Mouse (Mus musculus) heart, embryonic 15.5 days (tissue): ENCODE measurements around the gene Xxylt1. TPM values are rescaled to one million over a fixed set of nuclear protein-coding genes. Genes with fewer than 3 reads are reported as not detected.

Experiments used
- ATAC-seq: fragments of 200-750 bp; cut with Nextera tagmentation; replicated peaks from 2 replicates; pipeline ENCODE4 v1.8.0; 2017; ENCODE audit warnings: low read depth, moderate TSS enrichment; ENCODE audit not compliant: insufficient number of reproducible peaks, insufficient read depth, low FRiP score
- H3K27ac ChIP-seq: fragments of 300-500 bp; sonication (generic); 2 replicates; pipeline ENCODE4 v1.5.1; 2015; ENCODE audit warnings: mild to moderate bottlenecking, inconsistent platforms
- H3K27me3 ChIP-seq: fragments of 300-500 bp; sonication (generic); 2 replicates; pipeline ENCODE4 v1.6.1; 2015; ENCODE audit warnings: inconsistent platforms
- H3K36me3 ChIP-seq: fragments of 300-500 bp; sonication (generic); 2 replicates; pipeline ENCODE4 v1.6.1; 2015; ENCODE audit warnings: mild to moderate bottlenecking, inconsistent platforms
- H3K4me1 ChIP-seq: fragments of 300-500 bp; sonication (generic); replicated peaks from 2 replicates; pipeline ENCODE4 v1.6.1; 2015; ENCODE audit warnings: inconsistent platforms
- H3K4me2 ChIP-seq: fragments of 300-500 bp; sonication (generic); 2 replicates; pipeline ENCODE4 v1.6.1; 2015; ENCODE audit warnings: inconsistent platforms, mild to moderate bottlenecking, moderate library complexity
- H3K4me3 ChIP-seq: fragments of 300-500 bp; sonication (generic); 2 replicates; pipeline ENCODE4 v1.5.1; 2015; ENCODE audit warnings: mild to moderate bottlenecking, inconsistent platforms
- H3K9ac ChIP-seq: fragments of 300-500 bp; sonication (generic); 2 replicates; pipeline ENCODE4 v1.6.1; 2015; ENCODE audit warnings: mild to moderate bottlenecking, inconsistent platforms
- H3K9me3 ChIP-seq: fragments of 300-500 bp; sonication (generic); replicated peaks from 2 replicates; pipeline ENCODE4 v1.6.1; 2016; ENCODE audit warnings: inconsistent platforms
- WGBS: fragments of 180-500 bp; shearing (Covaris S2); methylation state at CpG from one replicate; pipeline ENCODE4 v1.1.7; 2015; ENCODE audit warnings: mixed read lengths; 5-methylcytosine and 5-hydroxymethylcytosine counted together
- polyA plus RNA-seq: library from polyadenylated mRNA; unstranded; fragments of >200 nt; fragmentation: Nextera tagmentation; extraction: Ambion mirVana; gene quantifications from 2 replicates; pipeline ENCODE4 v1.2.1, GENCODE M21; 2015

Gene Xxylt1
- polyA plus RNA-seq, 1 experiment from 2014 or later = 6.8 TPM

- ATAC-seq = no peak
These were observed 125.1 kb downstream of the Xxylt1 start for GRCm38 (mm10) chr16:30956141-30956540.

DNA sequence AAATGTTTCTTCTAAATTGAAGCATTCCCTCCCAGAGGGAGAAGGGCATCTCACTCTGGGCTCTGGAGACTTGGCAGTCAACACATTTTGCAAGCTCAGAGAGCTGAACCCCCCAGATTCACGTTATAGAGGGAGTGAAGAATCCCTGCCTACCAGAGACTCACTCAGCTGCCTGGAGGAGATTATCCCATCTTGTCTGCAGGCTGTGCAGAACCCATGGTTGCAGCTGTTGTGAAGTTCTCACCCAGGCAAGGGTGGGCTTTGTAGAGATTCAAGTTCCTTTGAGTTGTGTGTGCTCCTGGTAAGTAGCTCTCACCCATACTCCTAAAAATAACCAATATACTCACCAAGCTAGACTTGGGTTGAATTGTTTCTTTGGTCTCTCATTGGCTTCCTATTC is 132.6 kb downstream of the Xxylt1 start:
- 52% methylated on average over 1 of the region's 1 CpGs for WGBS
- H3K27me3 ChIP-seq = no peaks in the 10 kb centered on the region
- no peak for ATAC-seq
- no peak overlapping the region for H3K4me2 ChIP-seq
- H3K27ac ChIP-seq = no peak overlapping the region
- H3K9me3 ChIP-seq = no peaks in the 10 kb centered on the region
- peaks cover 3% of the 10 kb centered on the region; the same call in 1 of the 2 replicates for H3K4me1 ChIP-seq
- no peak overlapping the region for H3K4me3 ChIP-seq
- H3K36me3 ChIP-seq = no peaks in the 10 kb centered on the region
- no peak overlapping the region for H3K9ac ChIP-seq

More at GRCm38 (mm10) chr16:30956141-30956540, 125.1 kb downstream of the Xxylt1 start:
- Histone ChIP-seq H3K9ac (no peak overlapping the region), H3K9me3 (no peaks in the 10 kb centered on the region), H3K4me3 (no peak overlapping the region), H3K36me3 (no peaks in the 10 kb centered on the region), H3K4me1 (no peaks in the 10 kb centered on the region), H3K27me3 (no peaks in the 10 kb centered on the region), H3K4me2 (no peak overlapping the region), H3K27ac (no peak overlapping the region)
- WGBS = 89% methylated on average over 8 of the region's 8 CpGs

GRCm38 (mm10) chr16:30948216-30948615 is 133.0 kb downstream of the Xxylt1 start:
- 79% methylated on average over 4 of the region's 4 CpGs for WGBS
- Histone ChIP-seq H3K9ac (no peak overlapping the region), H3K27me3 (no peaks in the 10 kb centered on the region), H3K9me3 (no peaks in the 10 kb centered on the region), H3K4me3 (no peak overlapping the region), H3K36me3 (no peaks in the 10 kb centered on the region), H3K4me2 (no peak overlapping the region), H3K4me1 (peaks cover 3% of the 10 kb centered on the region; the same call in 1 of the 2 replicates), H3K27ac (no peak overlapping the region)
- no peak for ATAC-seq

- Histone ChIP-seq H3K9me3 (no peaks in the 10 kb centered on the region), H3K4me1 (peaks cover 6% of the 10 kb centered on the region; the same call in 1 of the 2 replicates), H3K27ac (0 out of 2 replicates have a peak overlapping the region, but pooled peaks have one; percentile 10), H3K9ac (no peak overlapping the region), H3K4me3 (no peak overlapping the region), H3K4me2 (no peak overlapping the region), H3K27me3 (no peaks in the 10 kb centered on the region), H3K36me3 (no peaks in the 10 kb centered on the region)
- no peak for ATAC-seq
- WGBS = 57% methylated on average over 8 of the region's 8 CpGs
These were observed 136.3 kb downstream of the Xxylt1 start for GRCm38 (mm10) chr16:30944886-30945285.

GRCm38 (mm10) chr16:30943919-30944318 is 137.3 kb downstream of the Xxylt1 start:
- WGBS = 71% methylated on average over 4 of the region's 4 CpGs
- no peak overlapping the region for H3K27ac ChIP-seq
- peaks cover 6% of the 10 kb centered on the region; the same call in 1 of the 2 replicates for H3K4me1 ChIP-seq
- H3K36me3 ChIP-seq = no peaks in the 10 kb centered on the region
- H3K4me2 ChIP-seq = no peak overlapping the region
- no peak overlapping the region for H3K4me3 ChIP-seq
- no peaks in the 10 kb centered on the region for H3K9me3 ChIP-seq
- no peaks in the 10 kb centered on the region for H3K27me3 ChIP-seq
- no peak for ATAC-seq
- no peak overlapping the region for H3K9ac ChIP-seq

DNA sequence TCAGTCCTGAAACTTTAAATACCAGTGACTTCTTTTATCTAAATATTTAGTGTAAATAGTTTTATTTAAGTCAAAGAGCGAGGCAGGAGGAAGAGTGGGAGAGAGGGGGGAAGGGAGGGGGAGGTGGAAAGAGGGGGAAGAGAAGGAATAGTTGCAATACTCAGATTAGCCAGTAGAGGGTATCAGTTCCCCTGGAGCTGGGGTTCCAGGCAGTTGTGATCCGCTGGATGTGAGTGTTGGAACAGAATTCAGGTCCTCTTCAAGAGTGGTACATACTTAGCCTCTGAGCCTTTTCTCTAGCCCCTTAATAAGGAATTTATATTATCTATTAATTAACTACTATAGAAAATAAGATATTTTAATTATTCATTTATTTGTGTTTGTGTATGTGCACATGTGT is 140.5 kb downstream of the Xxylt1 start:
- no peak for ATAC-seq
- Histone ChIP-seq H3K9ac (no peak overlapping the region), H3K4me1 (peaks cover 6% of the 10 kb centered on the region; the same call in 1 of the 2 replicates), H3K36me3 (no peaks in the 10 kb centered on the region), H3K4me2 (no peak overlapping the region), H3K27me3 (no peaks in the 10 kb centered on the region), H3K9me3 (no peaks in the 10 kb centered on the region), H3K27ac (no peak overlapping the region), H3K4me3 (no peak overlapping the region)
- 85% methylated on average over 2 of the region's 2 CpGs for WGBS

DNA sequence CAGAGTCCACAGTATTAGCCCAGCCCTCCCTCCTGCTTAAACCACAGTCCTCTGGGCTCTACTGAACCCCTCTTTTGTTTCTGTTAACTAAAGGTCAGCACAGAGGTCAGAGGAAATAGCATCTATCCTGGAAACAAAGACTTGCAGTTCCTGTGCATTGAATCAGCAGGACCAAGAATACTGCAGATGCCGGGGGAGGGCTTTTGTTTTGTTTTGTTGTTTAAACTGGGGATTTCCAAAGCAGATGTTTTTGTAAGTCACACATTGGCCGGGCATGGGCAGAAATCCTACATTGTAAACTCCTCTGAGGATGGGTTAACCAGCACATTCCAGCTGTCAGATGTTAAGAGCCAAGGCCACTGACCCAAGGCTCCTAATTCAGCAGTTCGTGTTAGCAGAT is 141.3 kb downstream of the Xxylt1 start:
- Histone ChIP-seq H3K27me3 (no peaks in the 10 kb centered on the region), H3K9ac (no peak overlapping the region), H3K9me3 (no peaks in the 10 kb centered on the region), H3K4me2 (no peak overlapping the region), H3K4me3 (no peak overlapping the region), H3K36me3 (no peaks in the 10 kb centered on the region), H3K4me1 (peaks cover 3% of the 10 kb centered on the region; the same call in 1 of the 2 replicates), H3K27ac (no peak overlapping the region)
- 30% methylated on average over 3 of the region's 3 CpGs for WGBS
- ATAC-seq = no peak; the same call in 1 of the 2 replicates

DNA sequence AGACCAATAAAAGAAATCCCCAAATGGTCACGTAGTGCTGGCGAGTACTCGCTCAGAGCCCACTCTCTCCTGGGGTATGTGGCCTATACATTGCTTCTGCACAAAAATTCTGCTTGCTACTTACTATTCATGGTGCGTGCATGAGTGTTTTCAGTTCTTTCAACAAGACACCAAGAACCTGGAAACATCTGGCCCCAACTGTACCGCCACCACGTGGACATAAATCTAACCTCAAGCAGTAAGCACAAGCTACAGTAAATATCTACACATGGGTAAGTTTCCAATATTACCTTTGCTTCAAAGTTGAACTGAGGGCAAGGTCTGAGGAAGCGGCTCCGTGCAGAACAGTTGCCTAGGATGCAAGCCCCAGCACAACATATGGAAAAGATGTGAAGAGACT is 142.0 kb downstream of the Xxylt1 start:
- no peaks in the 10 kb centered on the region for H3K27me3 ChIP-seq
- H3K4me2 ChIP-seq = no peak overlapping the region
- ATAC-seq = no peak
- no peak overlapping the region for H3K27ac ChIP-seq
- H3K9me3 ChIP-seq = no peaks in the 10 kb centered on the region
- WGBS = 83% methylated on average over 8 of the region's 8 CpGs
- H3K4me3 ChIP-seq = no peak overlapping the region
- no peak overlapping the region for H3K9ac ChIP-seq
- H3K4me1 ChIP-seq = peaks cover 3% of the 10 kb centered on the region; the same call in 1 of the 2 replicates
- H3K36me3 ChIP-seq = no peaks in the 10 kb centered on the region

- Histone ChIP-seq H3K4me3 (no peak overlapping the region), H3K27ac (no peak overlapping the region)
- ATAC-seq = no peak
These were observed 142.6 kb downstream of the Xxylt1 start for GRCm38 (mm10) chr16:30938664-30939063.

DNA sequence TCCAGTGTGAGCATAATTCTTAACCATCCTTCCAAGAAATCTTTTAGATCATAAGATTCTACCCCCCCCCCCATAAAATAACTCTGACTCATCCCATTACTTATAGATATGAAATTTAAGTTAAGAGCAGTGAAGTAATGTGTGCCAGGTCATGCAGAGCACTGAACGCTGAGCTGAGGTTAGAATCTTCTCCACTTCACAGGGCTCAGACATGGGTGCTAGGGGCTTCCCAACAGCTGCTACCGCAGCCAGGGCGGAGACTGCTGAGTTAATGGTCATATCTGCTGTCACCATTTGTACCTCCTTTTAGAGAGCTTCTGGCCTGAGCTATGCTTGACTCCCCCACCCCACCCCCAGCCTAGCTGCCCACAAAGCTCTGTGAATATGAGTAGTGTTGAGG is 143.6 kb downstream of the Xxylt1 start:
- Histone ChIP-seq H3K4me2 (no peak overlapping the region), H3K9me3 (no peaks in the 10 kb centered on the region), H3K9ac (no peak overlapping the region), H3K27ac (no peak overlapping the region), H3K36me3 (no peaks in the 10 kb centered on the region), H3K4me3 (no peak overlapping the region), H3K4me1 (peaks cover 5% of the 10 kb centered on the region; the same call in 1 of the 2 replicates), H3K27me3 (no peaks in the 10 kb centered on the region)
- ATAC-seq = no peak
- WGBS = 82% methylated on average over 3 of the region's 3 CpGs

More at GRCm38 (mm10) chr16:30938664-30939063, 142.6 kb downstream of the Xxylt1 start:
- Histone ChIP-seq H3K4me2 (no peak overlapping the region), H3K9ac (no peak overlapping the region), H3K9me3 (no peaks in the 10 kb centered on the region), H3K4me1 (peaks cover 4% of the 10 kb centered on the region; the same call in 1 of the 2 replicates), H3K36me3 (no peaks in the 10 kb centered on the region), H3K27me3 (no peaks in the 10 kb centered on the region)
- 83% methylated on average over 3 of the region's 3 CpGs for WGBS

DNA sequence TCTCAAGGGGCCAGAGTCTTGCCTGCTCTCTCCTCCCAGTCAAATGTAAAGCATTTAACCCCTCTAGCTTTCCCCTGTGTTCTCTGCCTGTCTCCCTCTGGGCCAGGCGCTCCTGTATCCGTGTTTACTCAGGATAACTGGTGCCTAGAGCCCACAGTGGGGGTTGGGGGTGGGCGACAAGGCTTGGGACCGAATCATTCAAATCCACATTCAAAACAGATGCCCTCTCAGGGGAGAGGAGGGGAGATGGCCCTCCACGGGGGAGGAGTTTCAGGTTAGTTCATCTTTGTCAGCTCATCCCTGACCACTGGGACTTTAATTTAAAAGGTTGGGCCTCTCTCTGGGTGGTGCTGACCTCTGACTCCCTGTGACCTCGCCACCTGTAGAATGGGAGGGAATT is 144.8 kb downstream of the Xxylt1 start:
- H3K4me1 ChIP-seq = peaks cover 5% of the 10 kb centered on the region; the same call in 1 of the 2 replicates
- H3K27me3 ChIP-seq = no peaks in the 10 kb centered on the region
- no peaks in the 10 kb centered on the region for H3K36me3 ChIP-seq
- no peak overlapping the region for H3K9ac ChIP-seq
- ATAC-seq = no peak
- WGBS = 55% methylated on average over 6 of the region's 6 CpGs
- no peak overlapping the region for H3K4me2 ChIP-seq
- no peak overlapping the region for H3K4me3 ChIP-seq
- no peaks in the 10 kb centered on the region for H3K9me3 ChIP-seq
- no peak overlapping the region for H3K27ac ChIP-seq

DNA sequence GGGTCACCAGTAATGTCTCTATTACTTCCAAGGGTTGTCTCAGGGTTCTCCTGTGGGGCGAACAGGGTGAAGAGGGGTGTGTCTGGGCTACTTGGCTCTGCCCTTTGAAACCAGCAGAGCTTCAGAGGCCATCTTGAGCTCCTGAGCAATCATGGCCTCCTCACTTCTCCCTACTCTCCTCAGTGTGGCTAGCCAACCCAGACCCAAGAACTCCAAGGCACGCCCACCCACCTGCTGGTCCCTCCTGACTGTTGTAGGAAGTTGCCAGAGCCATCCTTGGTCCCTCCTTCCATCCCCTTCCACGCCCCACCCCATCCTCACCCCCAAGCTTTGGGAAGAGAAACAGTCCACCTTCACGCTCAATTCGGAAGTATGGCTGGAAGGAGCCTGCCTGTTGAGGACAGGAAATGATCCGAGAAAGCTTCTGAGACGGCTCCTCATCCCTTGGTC is 145.2 kb downstream of the Xxylt1 start:
- Histone ChIP-seq H3K4me2 (no peak overlapping the region), H3K9ac (no peak overlapping the region), H3K27me3 (no peaks in the 10 kb centered on the region), H3K36me3 (no peaks in the 10 kb centered on the region), H3K27ac (no peak overlapping the region), H3K4me1 (peaks cover 5% of the 10 kb centered on the region; the same call in 1 of the 2 replicates), H3K4me3 (no peak overlapping the region), H3K9me3 (no peaks in the 10 kb centered on the region)
- 79% methylated on average over 7 of the region's 7 CpGs for WGBS
- 0 out of 2 replicates have a peak, but pooled peaks have one; percentile 32 for ATAC-seq
